Mouse (Mus musculus) heart, adult 2 months (tissue): ENCODE measurements around the gene Fbxo17.

Experiments used
- CTCF ChIP-seq: fragments of 200-600 bp; IDR thresholded peaks from 2 replicates; pipeline ENCODE4 v1.8.1; 2022; ENCODE audit warnings: antibody characterized with exemption, mild to moderate bottlenecking, moderate library complexity
- EP300 ChIP-seq: fragments of 200-500 bp; IDR thresholded peaks from 2 replicates; pipeline ENCODE4 v1.6.1; 2011; ENCODE audit warnings: low read depth, low read length, control low read depth; ENCODE audit not compliant: insufficient read depth

GRCm38 (mm10) chr7:28775129-28775528 is 58.5 kb downstream of the Fbxo17 start:
- TF ChIP-seq CTCF (no peak), EP300 (no peak)
